Mouse (Mus musculus) brain, embryonic 14.5 days (tissue): ENCODE measurements at regions not wholly inside any gene's neighbourhood (a gene's known extent, or its start where the extent isn't known, plus 50 kb on each side); places are given as distances from the start of the nearest gene placed in this dataset.

ENCODE experiments used
- CTCF ChIP-seq: fragments of 200-500 bp; IDR thresholded peaks from 2 replicates; pipeline ENCODE4 v1.5.1; 2012; ENCODE audit warnings: inconsistent platforms, mild to moderate bottlenecking, moderate library complexity, borderline replicate concordance; ENCODE audit not compliant: insufficient read depth, insufficient read length; ENCODE audit errors: extremely low read depth
- POLR2A ChIP-seq: fragments of 200-500 bp; IDR thresholded peaks from 2 replicates; pipeline ENCODE4 v1.6.1; 2012; ENCODE audit warnings: mild to moderate bottlenecking, inconsistent platforms, borderline replicate concordance; ENCODE audit not compliant: poor library complexity, insufficient read depth, insufficient read length, severe bottlenecking; ENCODE audit errors: extremely low read depth

DNA sequence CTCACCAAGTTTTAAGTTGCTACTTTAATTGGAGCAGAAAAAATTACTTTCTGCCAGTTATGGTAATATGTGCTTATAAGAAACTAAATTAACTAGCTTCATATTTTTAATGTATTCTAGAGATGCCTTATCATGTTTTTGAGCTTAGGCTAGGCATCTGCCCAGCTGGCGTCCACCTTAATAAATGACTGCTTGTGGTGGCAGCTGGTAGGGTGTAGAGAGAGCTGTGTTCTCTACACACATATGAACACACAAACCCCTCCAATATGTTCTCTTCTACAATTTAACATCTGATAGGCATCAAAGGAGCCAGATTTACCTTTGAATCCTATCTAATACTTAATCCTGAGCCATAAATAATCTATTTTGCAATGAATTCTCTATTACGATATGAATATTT is 173.4 kb downstream of the Gm4340 start:
- TF ChIP-seq POLR2A, result no peak
- TF ChIP-seq CTCF, result no peak
